Mouse (Mus musculus) heart, postnatal 0 days (tissue): ENCODE results near the gene Nudt3. TPM values are rescaled to one million over a fixed set of nuclear protein-coding genes. Genes with fewer than 3 reads are reported as not detected.

Experiments
- ATAC-seq: fragments of 200-750 bp; cut with Nextera tagmentation; 2 replicates; pipeline ENCODE4 v1.8.0; 2017; ENCODE audit warnings: low read depth, moderate number of reproducible peaks, moderate library complexity; ENCODE audit not compliant: insufficient read depth
- DNase-seq: peaks from one replicate; pipeline ENCODE4 v3.0.0-alpha.2; 2016; ENCODE audit warnings: low spot score
- H3K27ac ChIP-seq: fragments of 300-500 bp; sonication (generic); 2 replicates; pipeline ENCODE4 v1.5.1; 2014; ENCODE audit warnings: low read depth, mild to moderate bottlenecking
- H3K27me3 ChIP-seq: fragments of 300-500 bp; sonication (generic); 2 replicates; pipeline ENCODE4 v1.6.1; 2014; ENCODE audit warnings: low read length, mixed read lengths; ENCODE audit not compliant: control insufficient read depth, insufficient read depth
- H3K36me3 ChIP-seq: fragments of 300-500 bp; sonication (generic); replicated peaks from 2 replicates; pipeline ENCODE4 v1.6.1; 2014; ENCODE audit warnings: low read length, mixed read lengths; ENCODE audit not compliant: control insufficient read depth, insufficient read depth
- H3K4me1 ChIP-seq: fragments of 300-500 bp; sonication (generic); 2 replicates; pipeline ENCODE4 v1.6.1; 2014; ENCODE audit warnings: antibody characterized with exemption; ENCODE audit not compliant: control insufficient read depth, insufficient read depth
- H3K4me2 ChIP-seq: fragments of 300-500 bp; sonication (generic); 2 replicates; pipeline ENCODE4 v1.6.1; 2014; ENCODE audit warnings: low read depth, mild to moderate bottlenecking, low read length, moderate library complexity
- H3K4me3 ChIP-seq: fragments of 300-500 bp; sonication (generic); 2 replicates; pipeline ENCODE4 v1.5.1; 2014; ENCODE audit warnings: low read depth, low read length
- H3K9ac ChIP-seq: fragments of 300-500 bp; sonication (generic); replicated peaks from 2 replicates; pipeline ENCODE4 v1.6.1; 2014; ENCODE audit warnings: low read depth, low read length, mixed read lengths
- H3K9me3 ChIP-seq: fragments of 300-500 bp; sonication (generic); replicated peaks from 2 replicates; pipeline ENCODE4 v1.6.1; 2016; ENCODE audit warnings: low read length; ENCODE audit not compliant: control insufficient read depth
- CTCF ChIP-seq: IDR thresholded peaks from 2 replicates; pipeline ENCODE4 v1.5.1; 2016; ENCODE audit warnings: antibody characterized with exemption, control low read depth, low read depth
- EP300 ChIP-seq: IDR thresholded peaks from 2 replicates; pipeline ENCODE4 v1.6.1; 2016; ENCODE audit warnings: antibody characterized with exemption, low read depth
- WGBS: fragments of 180-500 bp; shearing (Covaris S2); extraction: QIAGEN DNeasy Blood & Tissue Kit; methylation state at CpG from one replicate; pipeline ENCODE4 v1.1.7; 2014; 5-methylcytosine and 5-hydroxymethylcytosine counted together
- polyA plus RNA-seq: library from polyadenylated mRNA; unstranded; fragments of >200 nt; fragmentation: Nextera tagmentation; extraction: Ambion mirVana; gene quantifications from 2 replicates; pipeline ENCODE4 v1.2.1, GENCODE M21; 2015
- total RNA-seq: library from RNA; depleted of rRNA; stranded (reverse); fragments of >200 nt; gene quantifications from 2 replicates; pipeline ENCODE4 v1.2.3, GENCODE M21; 2014; ENCODE audit warnings: low replicate concordance

Nudt3 gene
- total and polyA plus RNA-seq, 2 experiments from 2014 or later: 140 to 184 TPM

DNA sequence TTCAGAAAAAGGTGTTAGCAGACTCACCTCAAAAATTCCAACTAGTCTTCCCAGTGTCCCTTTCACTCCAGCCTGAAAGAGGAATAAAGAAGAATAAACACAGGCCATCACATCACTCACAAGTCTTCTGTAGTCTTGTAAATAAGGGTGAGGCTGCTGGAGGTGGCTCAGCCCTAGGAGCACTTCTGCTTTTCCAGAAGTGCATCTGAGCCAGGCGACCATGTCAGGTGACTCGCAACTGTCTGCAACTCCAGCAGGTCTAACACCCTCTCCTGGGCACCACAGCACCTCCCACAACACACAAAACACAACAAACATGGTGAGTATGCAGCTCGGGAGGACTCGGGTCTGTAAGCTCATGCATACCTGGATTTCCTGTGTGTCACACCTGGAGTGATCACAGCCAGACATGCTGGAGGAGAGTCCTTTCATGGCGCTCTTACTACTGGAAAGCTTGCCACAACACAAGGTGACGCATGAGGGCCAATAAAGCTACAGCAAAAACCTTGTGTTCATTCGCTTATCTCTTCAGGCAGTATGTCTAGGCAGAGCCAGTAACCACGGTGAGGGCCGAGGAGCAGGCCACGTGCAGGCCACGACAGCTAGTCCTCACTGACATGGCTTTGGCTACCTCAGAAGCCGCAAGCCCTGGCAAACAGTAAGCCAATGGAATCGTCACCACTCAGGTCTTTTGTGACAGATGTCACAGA, 40.0 kb downstream of the Nudt3 start:
- WGBS: 74% methylated on average over 13 of the region's 13 CpGs
- no peak overlapping the region for H3K4me3 ChIP-seq
- no peak for ATAC-seq
- no peak overlapping the region for H3K27ac ChIP-seq
- H3K9ac ChIP-seq: no peak overlapping the region
- no peak for DNase-seq
- peaks cover 60% of the 10 kb centered on the region for H3K36me3 ChIP-seq
- H3K27me3 ChIP-seq: no peaks in the 10 kb centered on the region
- no peaks in the 10 kb centered on the region for H3K9me3 ChIP-seq
- TF ChIP-seq CTCF: no peak
- no peak for TF ChIP-seq EP300
- H3K4me2 ChIP-seq: no peak overlapping the region
- H3K4me1 ChIP-seq: peaks cover 19% of the 10 kb centered on the region; the same call in 1 of the 2 replicates

- DNase-seq (no peak), ATAC-seq (no peak)
- Histone ChIP-seq H3K9me3 (no peaks in the 10 kb centered on the region), H3K36me3 (peaks cover 67% of the 10 kb centered on the region), H3K4me2 (no peak overlapping the region), H3K27me3 (no peaks in the 10 kb centered on the region), H3K9ac (no peak overlapping the region), H3K4me1 (peaks cover 4% of the 10 kb centered on the region; the same call in 1 of the 2 replicates), H3K4me3 (no peak overlapping the region), H3K27ac (no peak overlapping the region)
- 84% methylated on average over 18 of the region's 20 CpGs for WGBS
- TF ChIP-seq EP300: no peak
- TF ChIP-seq CTCF: no peak
Measured at GRCm38 (mm10) chr17:27580392-27581068, 42.8 kb downstream of the Nudt3 start.

DNA sequence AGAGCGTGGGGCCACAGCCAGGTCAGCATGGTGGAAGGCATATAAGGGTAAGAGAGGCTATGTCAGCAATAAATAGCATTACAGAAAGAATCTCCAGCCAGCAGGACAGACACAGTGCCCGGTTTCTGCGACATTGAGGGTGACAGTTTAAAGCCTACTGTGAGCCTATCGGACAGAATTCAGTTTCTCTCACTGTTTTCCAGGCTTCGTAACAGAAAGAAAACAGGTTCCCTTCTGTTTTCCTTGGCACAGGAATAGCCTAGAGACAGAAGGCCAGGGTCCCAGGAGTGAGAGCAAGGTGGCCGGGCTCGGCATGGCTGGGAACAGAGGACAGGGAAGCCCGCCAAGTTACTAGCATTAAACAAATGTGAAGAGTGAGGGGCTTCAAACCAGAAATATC, 43.5 kb downstream of the Nudt3 start:
- no peaks in the 10 kb centered on the region for H3K9me3 ChIP-seq
- H3K27me3 ChIP-seq: no peaks in the 10 kb centered on the region
- H3K4me3 ChIP-seq: no peak overlapping the region
- ATAC-seq (no peak), DNase-seq (no peak)
- TF ChIP-seq CTCF (no peak), EP300 (no peak)
- H3K4me1 ChIP-seq: peaks cover 4% of the 10 kb centered on the region; the same call in 1 of the 2 replicates
- no peak overlapping the region for H3K4me2 ChIP-seq
- WGBS: 80% methylated on average over 8 of the region's 8 CpGs
- H3K9ac ChIP-seq: no peak overlapping the region
- no peak overlapping the region for H3K27ac ChIP-seq
- H3K36me3 ChIP-seq: peaks cover 61% of the 10 kb centered on the region

- ATAC-seq (no peak), DNase-seq (no peak)
- Histone ChIP-seq H3K4me1 (peaks cover 8% of the 10 kb centered on the region; the same call in 1 of the 2 replicates), H3K9me3 (no peaks in the 10 kb centered on the region), H3K4me2 (no peak overlapping the region), H3K27ac (no peak overlapping the region), H3K4me3 (no peak overlapping the region), H3K27me3 (no peaks in the 10 kb centered on the region), H3K36me3 (peaks cover 56% of the 10 kb centered on the region), H3K9ac (no peak overlapping the region)
- WGBS: 92% methylated on average over 10 of the region's 10 CpGs
- TF ChIP-seq EP300: no peak
- no peak for TF ChIP-seq CTCF
Measured at GRCm38 (mm10) chr17:27578487-27578886, 44.8 kb downstream of the Nudt3 start.

- no peaks in the 10 kb centered on the region for H3K27me3 ChIP-seq
- no peak overlapping the region for H3K9ac ChIP-seq
- no peaks in the 10 kb centered on the region for H3K9me3 ChIP-seq
- H3K36me3 ChIP-seq: peaks cover 46% of the 10 kb centered on the region
- DNase-seq: no peak
- no peak overlapping the region for H3K4me2 ChIP-seq
- TF ChIP-seq EP300 (no peak), CTCF (peak; percentile 34)
- ATAC-seq: peak; percentile 49
- WGBS: 63% methylated on average over 6 of the region's 6 CpGs
- peaks cover 4% of the 10 kb centered on the region; the same call in 1 of the 2 replicates for H3K4me1 ChIP-seq
- no peak overlapping the region for H3K27ac ChIP-seq
- H3K4me3 ChIP-seq: no peak overlapping the region
Measured at GRCm38 (mm10) chr17:27577468-27577867, 45.8 kb downstream of the Nudt3 start.
